Mouse (Mus musculus): ENCODE data around the gene Adora2b.
A peak's percentile ranks its signal among the peaks of the same experiment; 100 is the strongest.
"Not testable (repeated sequence)": the region's sequence is repeated elsewhere in the genome, so short reads cannot be mapped to it uniquely, and the experiment has no call there.

Adora2b gene

DNA sequence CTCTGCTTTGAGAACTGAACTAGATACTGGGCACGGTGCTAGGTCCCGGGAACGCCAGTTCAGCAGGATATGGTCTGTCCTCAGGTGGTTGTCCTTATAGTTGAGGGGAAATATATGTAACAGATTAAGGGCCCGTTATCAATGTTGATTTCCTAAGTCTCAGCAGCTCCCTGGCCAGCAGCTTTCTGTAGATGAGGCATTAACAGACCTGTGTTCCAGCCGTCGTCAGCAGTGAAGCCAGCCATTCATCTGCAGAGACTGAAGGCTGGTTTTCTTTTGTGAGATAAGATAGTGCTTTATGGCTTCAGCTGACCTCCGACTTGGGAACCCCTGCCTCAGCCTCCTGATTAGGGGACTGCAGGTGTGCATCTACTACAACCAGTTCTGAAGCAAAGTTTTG lies 15.2 kb downstream of the Adora2b start:
- DNase-seq: no peak

DNA sequence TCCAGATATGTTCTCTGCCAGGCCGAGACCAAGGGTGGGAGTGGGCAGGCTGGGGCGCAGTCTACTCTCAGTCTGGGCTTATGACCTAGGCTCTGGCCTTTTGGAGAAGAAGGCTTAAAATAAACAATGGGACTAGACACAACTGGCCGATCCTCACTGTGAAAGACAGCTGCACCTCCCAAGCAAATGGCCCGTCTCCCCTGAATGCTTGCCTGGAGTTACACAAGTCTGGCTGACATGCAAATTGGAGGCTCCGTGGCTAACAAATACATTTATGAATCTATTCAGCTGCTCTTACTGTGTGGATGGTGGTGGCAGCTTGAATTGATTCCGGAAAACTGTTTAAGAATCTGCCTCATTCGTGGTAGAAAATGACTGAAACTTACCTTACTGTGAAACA lies 16.9 kb downstream of the Adora2b start:
- no peak for DNase-seq

DNA sequence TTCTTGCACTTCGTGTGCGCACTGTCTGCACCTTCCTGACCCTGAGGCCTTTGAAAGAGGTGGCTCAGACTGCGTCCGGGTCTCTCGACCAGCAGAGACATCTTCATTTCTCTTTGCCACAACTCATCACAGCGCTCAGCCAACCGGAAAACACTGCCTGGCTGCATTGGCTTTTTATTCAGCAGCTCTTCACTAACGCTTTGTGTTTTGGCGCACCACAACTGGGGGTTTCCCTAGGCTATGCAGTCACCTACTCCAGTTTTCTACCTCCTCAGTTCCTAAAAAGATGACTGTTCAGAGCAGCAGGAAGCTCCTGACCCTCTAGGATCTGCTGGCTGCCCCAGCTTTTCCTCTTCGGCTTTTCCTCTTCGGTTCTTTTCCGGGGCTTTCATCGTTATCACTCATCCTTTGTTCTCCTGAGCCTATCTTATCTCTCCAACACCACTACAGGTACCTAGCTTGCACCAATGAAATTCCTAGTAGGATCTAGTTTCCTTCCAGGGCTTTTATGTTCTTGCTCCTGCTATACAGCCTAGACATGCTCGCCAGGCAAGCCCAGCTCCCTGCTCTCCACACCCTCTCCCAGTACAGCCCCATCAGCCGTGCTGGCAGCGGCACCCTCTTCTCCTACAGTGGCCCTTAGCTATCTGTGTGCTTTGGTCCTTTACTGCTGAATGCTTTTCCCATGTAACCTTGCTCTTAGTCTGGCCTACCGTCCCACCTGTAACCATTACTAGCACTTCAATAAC lies 17.9 kb downstream of the Adora2b start:
- DNase-seq: no peak

DNA sequence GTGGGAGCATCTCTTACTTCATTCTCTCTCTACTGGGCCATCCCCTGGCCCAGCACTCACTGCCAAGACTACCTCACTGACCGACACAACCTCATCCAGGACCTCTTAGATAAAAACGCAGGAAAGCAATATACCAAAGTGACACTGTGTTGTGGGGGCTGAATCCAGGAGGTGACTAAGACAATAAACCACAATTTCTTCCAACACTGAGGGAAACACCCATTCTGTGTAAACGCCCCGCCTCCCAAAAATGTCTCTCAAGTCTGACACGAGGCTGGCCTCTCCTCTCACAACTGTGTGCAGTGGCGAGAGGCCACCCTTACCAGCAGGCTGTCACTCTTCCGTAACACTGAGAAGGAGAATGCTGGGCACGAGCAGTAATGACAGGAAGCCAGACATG lies 19.6 kb downstream of the Adora2b start:
- DNase-seq: no peak

DNA sequence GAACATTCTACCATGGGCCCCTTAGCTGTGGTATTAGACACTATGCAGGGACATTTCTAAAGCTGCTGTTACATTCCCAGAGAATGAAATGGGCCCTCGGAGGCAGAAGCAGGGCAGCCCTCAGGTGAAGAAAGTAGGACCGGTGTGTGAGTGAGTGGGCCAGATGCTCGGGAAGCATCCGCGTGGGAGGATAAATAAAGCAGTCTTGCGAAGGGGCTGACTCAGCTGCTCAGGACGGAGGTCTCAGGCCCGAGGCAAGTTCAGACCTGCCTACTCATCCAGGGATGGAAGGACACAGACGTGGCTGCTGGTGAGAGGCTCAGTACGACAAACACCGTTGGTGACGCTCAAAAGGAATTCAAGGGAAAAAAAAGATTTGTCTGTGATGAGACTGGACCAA lies 20.3 kb downstream of the Adora2b start:
- DNase-seq: no peak

DNA sequence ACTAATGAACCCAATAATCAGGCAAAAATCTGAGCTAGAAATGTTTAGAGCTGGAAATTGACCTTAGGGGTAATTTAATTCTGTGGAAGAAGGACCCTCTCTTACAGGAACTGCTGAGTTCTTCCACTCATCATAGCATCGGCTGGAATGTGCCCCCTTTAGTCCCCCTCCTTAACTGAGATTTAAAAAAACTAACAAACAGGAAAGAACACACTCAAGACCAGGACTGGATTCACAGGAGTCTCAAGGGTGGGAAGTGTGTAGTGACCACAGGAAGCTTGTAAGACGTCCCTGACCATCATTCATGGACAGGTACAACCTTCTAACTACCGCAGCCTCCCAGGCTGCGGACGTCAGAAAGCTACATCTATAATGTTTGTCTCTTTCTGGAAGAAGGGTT lies 22.1 kb downstream of the Adora2b start:
- DNase-seq: no peak

DNA sequence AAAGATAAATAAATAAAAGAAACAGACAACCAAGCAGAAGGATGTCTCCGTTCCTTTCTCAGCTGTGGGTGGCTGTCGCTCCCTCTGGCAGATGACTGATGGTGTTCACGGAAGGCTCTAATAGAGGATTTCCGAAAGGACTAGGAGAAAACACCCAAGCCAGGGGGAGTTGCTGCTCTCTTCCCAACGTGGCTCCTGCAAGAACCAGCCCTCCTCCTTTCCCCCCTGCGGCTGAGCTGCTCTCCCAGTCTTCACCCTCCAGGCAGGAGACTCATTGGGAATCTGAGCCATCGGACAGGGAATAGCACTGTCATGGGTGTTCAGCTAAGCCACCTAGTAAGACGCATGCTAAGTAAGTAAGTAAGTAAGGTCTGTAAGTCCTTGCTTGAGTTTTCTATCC lies 28.3 kb downstream of the Adora2b start:
- DNase-seq: no peak

DNA sequence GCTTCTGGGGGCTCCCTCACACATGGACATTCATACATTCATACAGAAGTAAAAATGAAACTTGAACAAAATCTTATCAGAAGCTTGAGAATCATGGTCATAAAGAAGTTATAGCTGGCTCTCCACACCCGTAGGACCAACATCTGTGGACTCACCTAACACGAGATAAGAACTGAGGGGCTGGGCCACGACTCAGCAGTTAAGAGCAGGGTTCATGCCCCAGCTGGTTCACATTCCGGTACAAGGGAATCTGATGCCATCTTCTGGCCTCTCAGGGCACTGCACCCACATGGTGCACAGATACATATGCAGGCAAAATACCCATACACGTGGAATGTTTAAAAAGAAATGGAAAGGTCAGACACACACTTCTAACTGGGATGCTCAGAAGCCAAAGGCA lies 29.2 kb downstream of the Adora2b start:
- peak; percentile 11 to 30 for DNase-seq

DNA sequence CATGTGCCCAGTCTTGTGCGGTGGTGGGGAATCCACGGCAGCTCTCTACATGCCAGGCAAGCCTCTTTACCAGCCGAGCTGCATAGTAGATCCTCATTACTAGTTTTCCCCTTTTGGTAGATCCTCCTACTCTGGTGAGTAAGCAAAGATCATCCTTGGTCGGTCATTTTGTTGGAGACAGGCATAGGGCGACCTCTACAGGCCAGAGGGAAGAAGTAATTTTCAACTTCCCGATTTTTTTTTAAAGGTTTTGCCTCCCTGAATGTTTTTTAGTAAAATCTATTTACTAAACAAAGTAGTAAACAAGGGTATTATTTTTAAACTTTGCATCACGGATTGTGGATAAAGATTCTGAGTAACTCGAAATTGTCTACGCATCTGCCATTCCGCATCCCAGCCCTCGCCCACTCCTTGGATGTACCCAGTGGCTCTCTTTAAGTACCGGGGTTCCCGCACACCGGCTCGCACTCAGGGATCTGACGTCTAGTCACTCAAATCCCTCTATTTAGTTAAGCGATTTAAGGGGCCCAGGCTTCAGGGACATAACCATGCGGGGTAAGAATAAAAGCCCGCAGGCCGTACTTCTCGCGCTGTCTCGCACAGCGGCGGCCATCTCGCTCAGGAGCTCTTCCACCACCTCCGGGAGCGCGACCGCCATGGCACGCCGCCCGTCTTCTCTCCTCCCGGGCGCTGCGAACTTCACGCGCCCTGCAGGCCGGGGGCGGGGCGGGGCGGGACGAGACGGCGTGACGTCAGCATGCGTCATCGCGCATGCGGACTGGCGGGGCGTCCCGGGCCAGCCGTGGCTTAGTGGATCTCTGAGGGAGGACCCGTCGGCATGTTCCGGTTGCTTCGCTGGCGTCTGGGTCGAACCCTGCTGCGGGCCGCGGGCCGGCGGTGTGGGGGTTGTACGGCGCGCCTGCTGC lies 32.2 kb downstream of the Adora2b start, which contains the start of the genes Zswim7 and Ttc19:
Zswim7 (minus strand) TSS at position 701 of the 926 bp plus-strand sequence.
Ttc19 (plus strand) TSS at position 799 of the 926 bp plus-strand sequence.
- peak; percentile 76 to 81 for DNase-seq

DNA sequence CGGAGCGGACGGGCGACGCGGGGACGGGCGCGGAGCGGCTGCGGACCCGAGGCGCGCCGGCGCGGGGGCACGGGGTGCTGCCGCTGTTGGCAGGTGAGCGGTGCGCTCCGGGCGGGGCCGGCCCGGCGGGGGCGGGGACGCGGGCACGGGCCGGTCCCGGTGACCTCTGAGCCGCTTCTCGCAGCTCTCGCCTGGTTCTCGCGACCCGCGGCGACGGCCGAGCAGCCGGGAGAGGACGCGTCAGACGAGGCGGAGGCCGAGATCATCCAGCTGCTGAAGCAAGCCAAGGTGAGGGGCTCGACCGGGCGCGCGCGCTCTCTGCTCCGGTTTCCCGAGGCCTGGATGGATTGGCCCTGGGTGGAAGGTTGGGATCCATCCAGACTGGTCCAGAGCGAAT lies 32.8 kb downstream of the Adora2b start:
- DNase-seq: no peak

DNA sequence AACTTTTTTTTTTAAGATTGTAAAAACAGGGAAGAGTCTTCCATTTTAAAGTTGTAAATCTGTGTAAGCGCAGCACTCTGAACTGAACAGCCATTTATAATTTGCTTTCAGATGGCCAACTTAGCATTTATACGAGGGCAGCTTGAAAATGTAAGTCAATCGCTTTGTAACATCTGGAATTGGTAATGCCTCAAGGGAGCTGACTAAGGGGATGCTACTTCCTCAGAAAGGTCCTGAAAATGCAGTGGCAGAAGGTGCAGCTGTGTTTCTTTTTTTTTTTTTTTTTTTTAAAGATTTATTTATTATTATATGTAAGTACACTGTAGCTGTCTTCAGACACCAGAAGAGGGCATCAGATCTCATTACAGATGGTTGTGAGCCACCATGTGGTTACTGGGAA lies 35.2 kb downstream of the Adora2b start:
- not testable (repeated sequence) for DNase-seq

DNA sequence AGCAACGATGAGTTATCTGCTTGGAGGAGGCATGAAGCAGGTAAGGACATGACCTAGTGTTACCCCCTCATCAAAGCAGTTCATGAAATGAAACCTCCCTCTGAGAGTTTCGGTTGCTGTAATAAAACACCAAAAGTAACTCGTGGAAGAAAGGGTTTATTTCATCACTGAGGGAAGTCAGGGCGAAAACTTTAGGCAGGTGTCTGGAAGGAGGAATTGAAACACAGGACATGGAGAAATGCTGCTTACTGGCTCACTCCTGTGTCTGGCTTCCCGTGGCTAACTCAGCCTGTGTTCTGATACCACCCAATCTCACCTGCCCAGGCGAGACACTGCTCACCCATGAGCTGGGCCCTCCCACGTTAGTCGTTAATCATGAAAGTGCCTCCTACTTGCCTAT lies 36.2 kb downstream of the Adora2b start:
- DNase-seq: no peak

DNA sequence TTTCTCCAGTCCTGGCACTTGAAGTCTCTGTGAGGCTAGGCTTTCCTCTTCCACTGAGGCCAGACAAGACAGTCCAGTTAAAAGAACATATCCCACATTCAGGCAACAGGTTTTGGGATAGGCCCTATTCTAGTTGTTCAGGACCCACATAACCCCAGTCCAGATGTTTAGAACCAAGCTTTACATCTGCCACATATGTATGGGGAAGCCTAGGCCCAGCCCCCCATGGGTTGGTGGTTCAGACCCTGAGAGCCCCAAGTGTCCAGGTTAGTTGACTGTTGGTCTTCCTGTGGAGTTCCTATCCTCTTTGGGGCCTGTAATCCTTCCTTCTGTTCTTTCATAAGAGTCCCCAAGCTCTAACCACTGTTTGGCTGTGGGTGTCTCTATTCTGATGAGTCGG lies 38.9 kb downstream of the Adora2b start:
- no peak for DNase-seq

DNA sequence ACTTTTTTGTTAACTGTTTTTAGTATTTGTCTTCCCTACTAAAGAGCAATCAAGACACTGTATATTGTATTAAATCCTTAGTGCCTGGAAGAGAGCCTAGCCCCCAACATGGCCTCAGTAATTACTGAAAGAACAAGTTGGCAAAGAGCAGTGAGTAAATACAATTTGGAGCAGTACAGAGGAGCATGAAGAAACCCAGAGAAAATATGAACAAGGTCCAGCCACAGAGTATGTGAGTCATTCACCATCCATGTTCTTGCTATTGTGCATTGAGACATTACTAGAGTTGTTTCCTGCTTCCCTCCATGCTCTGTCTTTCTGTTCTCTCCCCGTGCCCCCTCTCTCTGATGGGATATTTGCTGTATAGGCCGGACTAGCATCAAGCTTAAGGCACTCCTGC lies 45.3 kb downstream of the Adora2b start:
- no peak for DNase-seq

DNA sequence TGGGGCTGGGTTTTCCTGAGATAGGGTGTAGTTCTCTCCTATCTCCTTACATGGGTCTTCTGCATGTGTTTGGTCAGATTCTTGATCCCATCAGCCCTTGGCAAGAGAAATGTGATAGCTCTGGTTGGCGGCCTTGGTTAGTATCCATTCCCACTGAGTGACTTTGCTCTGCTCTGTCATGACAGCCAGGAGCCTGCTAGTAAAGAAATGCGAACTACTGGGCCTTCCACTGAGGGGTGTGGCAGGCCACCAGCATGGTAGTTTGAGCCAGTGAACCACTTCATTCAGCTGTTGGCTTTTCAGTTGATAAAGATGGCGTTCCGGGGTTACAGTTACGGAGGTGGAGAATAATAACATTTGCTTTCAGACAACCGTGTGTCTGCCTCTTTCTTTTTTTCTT lies 50.1 kb downstream of the Adora2b start:
- DNase-seq: no peak

DNA sequence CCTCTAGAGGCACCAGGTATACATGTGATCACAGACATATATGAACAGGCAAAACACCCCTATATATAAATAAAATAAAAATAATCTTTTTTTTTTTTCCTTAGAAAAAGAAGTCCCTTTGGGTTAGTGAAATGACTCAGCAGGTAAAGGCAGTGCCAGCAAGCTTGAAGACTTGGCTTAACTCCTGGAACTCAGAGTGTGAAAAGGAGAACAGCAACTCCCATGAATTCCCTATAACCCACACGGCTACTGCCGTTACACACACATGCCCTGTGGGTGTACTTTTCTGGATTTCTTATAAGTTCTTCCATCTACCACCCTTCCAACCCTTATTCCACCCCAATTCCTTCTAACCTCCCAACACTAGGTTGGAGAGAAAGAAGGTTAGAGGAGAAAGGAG lies 57.1 kb downstream of the Adora2b start:
- DNase-seq: no peak

DNA sequence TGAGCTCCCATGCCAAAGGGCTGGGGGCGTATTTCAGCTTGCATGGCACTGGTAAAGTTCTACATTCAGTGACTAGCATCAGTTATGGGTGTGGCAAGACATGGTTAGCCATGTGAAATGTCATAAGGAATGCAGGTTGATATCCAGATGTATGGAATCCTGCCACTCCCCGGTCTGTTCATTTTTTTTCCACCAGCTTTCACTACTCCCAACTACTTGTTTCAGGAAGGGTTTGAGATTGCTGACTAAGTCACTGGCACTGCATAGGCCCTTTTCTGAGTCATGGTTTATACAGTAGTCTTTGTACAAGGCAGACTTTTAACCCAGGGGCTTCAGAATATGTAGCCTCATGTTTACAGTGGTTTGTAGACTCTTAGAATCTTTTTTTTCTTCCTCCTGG lies 60.5 kb downstream of the Adora2b start:
- DNase-seq: no peak

DNA sequence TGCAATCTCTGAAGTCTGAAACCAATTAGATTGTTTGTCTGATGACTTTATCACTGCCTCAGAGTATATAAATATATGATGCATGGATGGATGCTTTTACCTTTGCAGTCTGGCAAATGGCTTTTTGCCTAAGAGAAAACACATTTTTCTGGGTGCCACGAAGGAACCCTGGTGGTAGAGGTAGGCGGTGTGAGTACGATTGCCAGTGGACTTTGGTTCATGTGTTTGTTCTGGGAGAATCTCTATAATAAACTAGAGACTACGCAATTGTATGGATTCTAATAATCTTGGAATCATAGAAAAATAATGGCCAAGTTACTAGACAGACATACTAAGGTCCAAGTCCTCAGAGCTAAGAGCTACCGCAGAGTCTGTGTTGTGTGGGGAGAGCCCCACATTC lies 66.2 kb downstream of the Adora2b start:
- DNase-seq: no peak
